Mouse (Mus musculus): ENCODE results near the gene Hacd2. TPM values are rescaled to one million over a fixed set of nuclear protein-coding genes. Genes with fewer than 3 reads are reported as not detected.
A peak's percentile ranks its signal among the peaks of the same experiment; 100 is the strongest.

Gene Hacd2
- polyA plus RNA-seq, 1 experiment from 2014 or later = 58.1 TPM

- no peaks in the 10 kb centered on the region for H3K9me3 ChIP-seq
- H3K4me1 ChIP-seq = peaks cover 29% of the 10 kb centered on the region
- ATAC-seq (ENCODE audit: extremely low read depth, insufficient number of reproducible peaks, low FRiP score, low TSS enrichment) = no peak
- 85% methylated on average over 12 of the region's 12 CpGs for WGBS
- H3K4me3 ChIP-seq = no peak overlapping the region
- no peak overlapping the region for H3K9ac ChIP-seq
- no peak overlapping the region for H3K4me2 ChIP-seq
- H3K27ac ChIP-seq (replicated peaks) = no peak overlapping the region
- H3K36me3 ChIP-seq = peaks cover 24% of the 10 kb centered on the region
- no peaks in the 10 kb centered on the region for H3K27me3 ChIP-seq (replicated peaks)
Measured at GRCm38 (mm10) chr16:35101751-35102420, 79.7 kb downstream of the Hacd2 start.

- H3K9ac ChIP-seq = no peak overlapping the region
- H3K27ac ChIP-seq (replicated peaks) = no peak overlapping the region
- peaks cover 33% of the 10 kb centered on the region for H3K4me1 ChIP-seq
- no peaks in the 10 kb centered on the region for H3K9me3 ChIP-seq
- H3K4me3 ChIP-seq = no peak overlapping the region
- 30% methylated on average over 7 of the region's 7 CpGs for WGBS
- ATAC-seq (ENCODE audit: extremely low read depth, insufficient number of reproducible peaks, low FRiP score, low TSS enrichment) = no peak
- no peak overlapping the region for H3K4me2 ChIP-seq
- H3K27me3 ChIP-seq (replicated peaks) = no peaks in the 10 kb centered on the region
- peaks cover 26% of the 10 kb centered on the region for H3K36me3 ChIP-seq
Measured at GRCm38 (mm10) chr16:35102866-35103620, 80.8 kb downstream of the Hacd2 start.

DNA sequence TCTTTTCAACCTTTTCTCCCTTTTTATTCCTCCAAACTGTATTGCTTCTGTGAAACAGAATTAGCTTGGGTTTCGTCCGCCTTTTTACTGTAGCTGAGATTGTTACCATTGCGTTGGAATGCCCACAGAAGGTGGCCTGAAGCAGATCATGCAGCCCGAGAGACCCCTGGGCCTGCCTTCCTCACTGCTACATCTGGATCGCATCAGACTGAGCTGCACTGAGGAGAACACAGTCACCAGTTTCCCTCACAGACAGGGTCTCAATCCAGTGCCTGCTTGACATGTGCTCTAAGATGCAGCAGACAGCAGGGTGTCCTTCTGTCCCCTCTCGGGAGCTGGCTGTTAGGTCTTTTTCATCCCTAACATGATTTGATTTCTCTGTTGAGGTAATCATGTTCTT is 85.8 kb downstream of the Hacd2 start:
- Histone ChIP-seq H3K4me2 (no peak overlapping the region), H3K27ac (replicated peaks) (no peak overlapping the region), H3K4me1 (peaks cover 59% of the 10 kb centered on the region), H3K27me3 (replicated peaks) (no peaks in the 10 kb centered on the region), H3K4me3 (no peak overlapping the region), H3K36me3 (peaks cover 11% of the 10 kb centered on the region), H3K9me3 (no peaks in the 10 kb centered on the region), H3K9ac (no peak overlapping the region)
- WGBS = 79% methylated on average over 6 of the region's 6 CpGs
- no peak for ATAC-seq (ENCODE audit: extremely low read depth, insufficient number of reproducible peaks, low FRiP score, low TSS enrichment)

DNA sequence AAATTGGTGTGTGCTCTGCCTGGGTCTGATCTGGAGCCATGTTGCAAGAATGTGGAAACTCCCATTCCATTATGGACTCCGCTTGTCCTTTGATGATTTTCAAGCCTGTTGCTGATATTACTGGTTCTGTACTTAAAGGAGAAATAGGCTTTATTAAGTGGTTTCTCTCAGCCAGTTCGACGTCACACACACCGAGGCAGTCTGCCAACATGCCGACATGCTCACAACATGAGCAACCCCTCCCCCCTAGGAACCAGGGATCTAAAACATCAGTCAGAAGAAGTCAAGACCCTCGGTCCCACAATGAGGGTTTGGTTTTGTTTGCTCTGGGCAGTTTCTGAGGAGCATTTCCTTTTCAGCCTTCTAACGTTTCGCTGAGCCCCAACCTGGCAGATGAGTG is 86.9 kb downstream of the Hacd2 start:
- Histone ChIP-seq H3K4me1 (peaks cover 48% of the 10 kb centered on the region), H3K4me3 (no peak overlapping the region), H3K9ac (no peak overlapping the region), H3K9me3 (no peaks in the 10 kb centered on the region), H3K27me3 (replicated peaks) (no peaks in the 10 kb centered on the region), H3K27ac (replicated peaks) (peak overlapping the region; percentile 81), H3K36me3 (peaks cover 10% of the 10 kb centered on the region), H3K4me2 (0 out of 2 replicates have a peak overlapping the region, but pooled peaks have one; percentile 1)
- 35% methylated on average over 8 of the region's 8 CpGs for WGBS
- ATAC-seq (ENCODE audit: extremely low read depth, insufficient number of reproducible peaks, low FRiP score, low TSS enrichment) = no peak

DNA sequence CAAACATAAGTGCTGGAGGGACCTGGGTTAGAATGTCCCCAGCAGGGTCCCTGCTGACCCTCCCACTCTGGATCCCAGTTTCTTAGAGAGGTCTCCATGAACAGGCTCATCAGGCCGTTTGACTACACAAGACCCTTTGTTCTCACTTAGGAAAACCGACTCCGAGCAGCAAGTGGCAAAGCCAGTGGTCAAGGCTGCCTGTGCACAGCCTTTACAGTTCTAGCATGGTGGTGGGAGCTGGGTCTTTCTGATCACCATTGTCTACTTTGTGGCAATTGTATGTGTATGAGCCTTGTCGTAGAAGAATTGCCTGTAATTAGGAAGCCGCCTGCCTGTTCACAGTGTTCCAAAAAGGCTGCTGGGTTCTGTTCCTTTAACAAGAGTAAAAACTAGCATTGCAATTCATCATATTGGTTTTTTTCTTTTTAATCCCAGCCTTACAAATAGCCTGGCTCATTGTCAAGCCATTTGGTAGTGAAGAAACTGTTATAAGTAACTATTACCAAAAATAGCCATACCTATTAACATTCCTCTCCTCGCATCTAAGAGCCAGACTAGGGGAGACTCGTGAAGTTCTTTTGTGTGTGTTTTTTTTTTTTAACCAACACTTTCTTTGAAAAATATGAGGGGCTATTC is 87.5 kb downstream of the Hacd2 start:
- peaks cover 6% of the 10 kb centered on the region; the same call in 1 of the 2 replicates for H3K36me3 ChIP-seq
- H3K4me2 ChIP-seq = 0 out of 2 replicates have a peak overlapping the region, but pooled peaks have one; percentile 53
- 38% methylated on average over 7 of the region's 7 CpGs for WGBS
- H3K27ac ChIP-seq (replicated peaks) = peak overlapping the region; percentile 81
- no peaks in the 10 kb centered on the region for H3K9me3 ChIP-seq
- no peak for ATAC-seq (ENCODE audit: extremely low read depth, insufficient number of reproducible peaks, low FRiP score, low TSS enrichment)
- no peak overlapping the region for H3K4me3 ChIP-seq
- H3K9ac ChIP-seq = no peak overlapping the region
- H3K4me1 ChIP-seq = peaks cover 53% of the 10 kb centered on the region
- H3K27me3 ChIP-seq (replicated peaks) = no peaks in the 10 kb centered on the region

- H3K9ac ChIP-seq = peak overlapping the region; percentile 64
- WGBS = 22% methylated on average over 10 of the region's 10 CpGs
- peak overlapping the region; percentile 53 for H3K4me2 ChIP-seq
- H3K27me3 ChIP-seq (replicated peaks) = no peaks in the 10 kb centered on the region
- H3K4me3 ChIP-seq = no peak overlapping the region
- H3K27ac ChIP-seq (replicated peaks) = peak overlapping the region; percentile 89
- ATAC-seq (ENCODE audit: extremely low read depth, insufficient number of reproducible peaks, low FRiP score, low TSS enrichment) = no peak
- H3K9me3 ChIP-seq = no peaks in the 10 kb centered on the region
- H3K4me1 ChIP-seq = peaks cover 51% of the 10 kb centered on the region
- H3K36me3 ChIP-seq = peaks cover 6% of the 10 kb centered on the region; the same call in 1 of the 2 replicates
Measured at GRCm38 (mm10) chr16:35110410-35111142, 88.3 kb downstream of the Hacd2 start.

- Histone ChIP-seq H3K4me2 (peak overlapping the region; percentile 53), H3K4me1 (peaks cover 49% of the 10 kb centered on the region), H3K27ac (replicated peaks) (peak overlapping the region; percentile 89), H3K9me3 (no peaks in the 10 kb centered on the region), H3K36me3 (peaks cover 6% of the 10 kb centered on the region; the same call in 1 of the 2 replicates), H3K27me3 (replicated peaks) (no peaks in the 10 kb centered on the region), H3K4me3 (no peak overlapping the region), H3K9ac (no peak overlapping the region)
- peak; percentile 16; the same call in 1 of the 2 replicates for ATAC-seq (ENCODE audit: extremely low read depth, insufficient number of reproducible peaks, low FRiP score, low TSS enrichment)
- 46% methylated on average over 8 of the region's 8 CpGs for WGBS
Measured at GRCm38 (mm10) chr16:35111143-35111620, 89.0 kb downstream of the Hacd2 start.

GRCm38 (mm10) chr16:35113496-35113895 is 91.3 kb downstream of the Hacd2 start:
- WGBS = 87% methylated on average over 5 of the region's 5 CpGs
- Histone ChIP-seq H3K9me3 (no peaks in the 10 kb centered on the region), H3K4me3 (no peak overlapping the region), H3K27me3 (replicated peaks) (no peaks in the 10 kb centered on the region), H3K9ac (no peak overlapping the region), H3K4me1 (peaks cover 50% of the 10 kb centered on the region), H3K4me2 (no peak overlapping the region), H3K27ac (replicated peaks) (no peak overlapping the region), H3K36me3 (no peaks in the 10 kb centered on the region; the same call in 1 of the 2 replicates)
- ATAC-seq (ENCODE audit: extremely low read depth, insufficient number of reproducible peaks, low FRiP score, low TSS enrichment) = no peak

DNA sequence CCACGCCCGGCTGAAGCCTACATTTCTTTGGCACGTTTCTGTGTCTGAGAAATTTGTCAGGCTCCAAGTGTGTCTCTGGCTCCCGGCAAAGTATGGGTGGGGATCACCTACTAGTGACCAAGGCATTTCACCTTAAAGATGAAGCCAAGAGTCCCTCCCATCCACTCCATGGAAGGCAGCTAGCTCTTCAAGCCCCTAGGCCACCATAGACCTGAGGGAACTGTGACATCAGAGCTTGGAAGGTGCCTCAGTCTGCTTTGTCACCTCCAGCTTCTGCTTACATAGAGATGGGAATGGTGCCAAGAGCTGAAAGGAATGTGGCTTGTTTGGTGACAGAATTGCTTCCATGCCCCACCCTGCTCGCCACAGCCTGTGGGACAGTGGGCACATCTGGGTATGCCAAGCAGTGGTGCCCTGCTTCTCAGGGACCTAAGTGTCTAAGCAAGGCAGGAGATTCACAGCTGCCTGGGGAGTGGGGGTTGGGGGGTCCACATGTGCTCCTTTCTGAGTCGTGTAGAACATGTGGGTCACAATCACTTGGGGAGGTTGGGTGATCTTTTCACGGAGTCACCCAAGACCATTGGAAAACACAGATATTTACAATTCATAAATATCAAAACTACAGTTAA is 94.2 kb downstream of the Hacd2 start:
- no peak overlapping the region for H3K4me3 ChIP-seq
- H3K9me3 ChIP-seq = peaks cover 3% of the 10 kb centered on the region; the same call in 1 of the 2 replicates
- ATAC-seq (ENCODE audit: extremely low read depth, insufficient number of reproducible peaks, low FRiP score, low TSS enrichment) = no peak
- H3K36me3 ChIP-seq = no peaks in the 10 kb centered on the region
- peaks cover 33% of the 10 kb centered on the region for H3K4me1 ChIP-seq
- WGBS = 68% methylated on average over 7 of the region's 7 CpGs
- no peak overlapping the region for H3K27ac ChIP-seq (replicated peaks)
- H3K9ac ChIP-seq = no peak overlapping the region
- no peaks in the 10 kb centered on the region for H3K27me3 ChIP-seq (replicated peaks)
- no peak overlapping the region for H3K4me2 ChIP-seq

DNA sequence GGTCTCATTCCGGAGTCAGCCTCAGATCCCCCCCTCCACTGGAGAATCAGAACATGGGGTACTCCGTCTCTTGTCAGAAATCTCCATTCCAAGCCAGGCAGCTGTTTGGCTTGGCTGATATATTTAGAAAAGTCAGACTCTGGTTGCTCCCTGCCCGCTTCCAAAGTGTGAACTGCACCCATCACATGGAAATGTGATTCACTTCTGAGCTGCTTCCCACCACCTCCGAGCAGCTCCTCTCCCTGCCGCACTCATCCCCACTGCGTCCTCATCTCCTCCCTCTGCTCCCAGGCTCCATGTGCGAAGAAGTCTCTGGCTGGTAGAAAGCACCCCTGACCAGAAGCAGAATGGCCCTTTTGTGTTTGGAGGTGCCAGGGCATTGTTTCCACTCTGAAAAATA is 95.2 kb downstream of the Hacd2 start:
- ATAC-seq (ENCODE audit: extremely low read depth, insufficient number of reproducible peaks, low FRiP score, low TSS enrichment) = no peak
- no peaks in the 10 kb centered on the region for H3K36me3 ChIP-seq
- H3K4me3 ChIP-seq = no peak overlapping the region
- peaks cover 29% of the 10 kb centered on the region for H3K4me1 ChIP-seq
- H3K9ac ChIP-seq = 0 out of 2 replicates have a peak overlapping the region, but pooled peaks have one; percentile 4
- H3K27ac ChIP-seq (replicated peaks) = no peak overlapping the region
- H3K4me2 ChIP-seq = no peak overlapping the region
- peaks cover 3% of the 10 kb centered on the region; the same call in 1 of the 2 replicates for H3K9me3 ChIP-seq
- WGBS = 34% methylated on average over 7 of the region's 7 CpGs
- H3K27me3 ChIP-seq (replicated peaks) = no peaks in the 10 kb centered on the region
